ENCODE assay signal across 8 mouse cellular contexts in the genomic region with DNA sequence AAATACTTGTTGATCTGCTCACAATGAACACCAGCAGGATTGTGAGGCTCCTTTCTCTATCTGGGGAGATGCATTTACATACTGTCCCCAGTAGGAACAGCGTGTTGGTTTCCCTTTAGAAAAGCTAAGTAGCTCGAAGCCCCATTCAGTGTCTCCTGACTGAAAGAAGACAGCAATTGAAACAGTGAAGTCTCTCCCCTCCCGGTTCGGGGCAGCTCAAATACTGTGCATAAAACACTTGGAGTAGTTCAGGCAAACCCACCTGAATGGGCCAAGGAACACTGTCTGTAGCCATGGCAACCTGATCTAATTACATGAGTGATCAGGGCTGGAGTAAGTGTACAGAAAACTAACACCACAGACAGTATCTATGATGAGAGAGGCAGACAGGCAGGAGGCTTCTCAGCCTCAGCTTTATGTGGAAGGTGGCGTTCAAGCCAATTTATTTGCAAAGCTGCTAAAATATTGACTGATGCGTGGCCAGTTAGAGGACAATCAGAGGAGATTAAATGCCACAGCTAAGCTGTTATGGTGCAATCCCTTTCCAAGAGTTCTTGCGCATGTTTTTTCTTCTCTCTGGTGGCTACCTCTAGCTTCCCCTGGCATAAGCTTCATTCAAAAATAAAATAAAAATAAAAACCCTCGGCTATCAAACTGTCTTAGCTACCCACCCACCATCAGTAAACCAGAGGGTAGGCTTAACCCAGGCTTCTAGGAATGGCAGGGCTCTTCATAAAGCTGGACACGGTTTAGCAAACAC. TPM values are rescaled to one million over a fixed set of nuclear protein-coding genes. Genes with fewer than 3 reads are reported as not detected.
DNase-seq lines count a peak whose midpoint lies in the region; ATAC-seq lines count a peak whose summit lies in the region.

No protein-coding gene starts in this region.

- no peak for DNase-seq in kidney, postnatal 25 days
- DNase-seq in Muller cell, postnatal 12 days (ENCODE audit: inconsistent ontology term), result peak; percentile 49
- peak; percentile 29 for DNase-seq in embryo, embryonic 9.5 days (ENCODE audit: extremely low spot score)
- DNase-seq in naive thymus-derived CD4-positive, alpha-beta T cell, adult 2 months (ENCODE audit: low read depth), result peak; percentile 44
- DNase-seq in gastrocnemius, postnatal 25 days, result no peak

- H3K9me3 ChIP-seq in kidney, embryonic 15.5 days (replicated peaks), result no peaks in the 10 kb centered on the region
- H3K9me3 ChIP-seq in hindbrain, embryonic 16.5 days (ENCODE audit: control insufficient read depth, low read length), result no peaks in the 10 kb centered on the region

- H3K27me3 ChIP-seq in kidney, embryonic 15.5 days, result no peaks in the 10 kb centered on the region
- no peaks in the 10 kb centered on the region for H3K27me3 ChIP-seq in hindbrain, embryonic 16.5 days (replicated peaks; ENCODE audit: control insufficient read depth, insufficient read depth, low read length)

- peak overlapping the region; percentile 94 for H3K4me2 ChIP-seq in kidney, embryonic 15.5 days
- H3K4me2 ChIP-seq in hindbrain, embryonic 16.5 days (ENCODE audit: low read length), result peak overlapping the region; percentile 78

- peak overlapping the region; percentile 92 for H3K4me3 ChIP-seq in kidney, embryonic 15.5 days (replicated peaks)
- H3K4me3 ChIP-seq in hindbrain, embryonic 16.5 days (ENCODE audit: low read length), result peak overlapping the region; percentile 89

- no peak overlapping the region for H3K27ac ChIP-seq in kidney, embryonic 15.5 days
- H3K27ac ChIP-seq in hindbrain, embryonic 16.5 days (ENCODE audit: low read depth, low read length), result peak overlapping the region; percentile 30; the same call in 1 of the 2 replicates

- 30% methylated on average over 9 of the region's 9 CpGs for WGBS in kidney, embryonic 15.5 days
- 16% methylated on average over 9 of the region's 9 CpGs for WGBS in hindbrain, embryonic 16.5 days

- H3K4me1 ChIP-seq in kidney, embryonic 15.5 days, result peaks cover 51% of the 10 kb centered on the region
- H3K4me1 ChIP-seq in hindbrain, embryonic 16.5 days (ENCODE audit: control insufficient read depth, insufficient read depth, low read depth, low read length), result peaks cover 28% of the 10 kb centered on the region

- H3K36me3 ChIP-seq in kidney, embryonic 15.5 days, result no peaks in the 10 kb centered on the region
- H3K36me3 ChIP-seq in hindbrain, embryonic 16.5 days (ENCODE audit: control insufficient read depth, insufficient read depth, low read length), result no peaks in the 10 kb centered on the region

- no peak for ATAC-seq in kidney, embryonic 15.5 days (replicated peaks; ENCODE audit: low FRiP score)
- peak; percentile 22; the same call in 1 of the 2 replicates for ATAC-seq in hindbrain, embryonic 16.5 days
- ATAC-seq in granulocyte monocyte progenitor cell, adult 5-6 weeks (replicated peaks; ENCODE audit: poor library complexity, severe bottlenecking), result no peak

- H3K9ac ChIP-seq in kidney, embryonic 15.5 days, result no peak overlapping the region
- no peak overlapping the region for H3K9ac ChIP-seq in hindbrain, embryonic 16.5 days (ENCODE audit: low read depth, low read length)

RNA-seq across cellular contexts. Expression of a gene that starts 2.8 kb away (rescaled TPM):
- polyA plus RNA-seq in kidney, embryonic 15.5 days (2015; fragmentation: Nextera tagmentation; extraction: Ambion mirVana), result 6.3 and 7.0 TPM in 2 replicates
- polyA plus RNA-seq in hindbrain, embryonic 16.5 days (2015; fragmentation: Nextera tagmentation; extraction: Ambion mirVana), result 7.5 and 8.3 TPM in 2 replicates
- total RNA-seq in granulocyte monocyte progenitor cell, adult 5-6 weeks (2014; fragmentation: Nextera tagmentation), result 26.9 and 35.7 TPM in 2 replicates
- total RNA-seq in granulocyte monocyte progenitor cell, adult 5-6 weeks (2017), result 6.0 and 11.9 TPM in 2 replicates
- 10 to 100 TPM; 32.0 to 47.0 TPM for total RNA-seq in gastrocnemius, postnatal 25 days (2021)

Comparison
In these comparisons a context has a peak if more than half of its experiments do, and no peak if none do; other contexts are left out.
1. DNase-seq: peak in Muller cell, postnatal 12 days (single experiment), embryo, embryonic 9.5 days (single experiment) and naive thymus-derived CD4-positive, alpha-beta T cell, adult 2 months (single experiment); none in kidney, postnatal 25 days (0 of 2) and gastrocnemius, postnatal 25 days (single experiment).